Mouse (Mus musculus) B cell, adult 62 days (primary cell): Measurements from ENCODE around the gene Gm609. TPM values are rescaled to one million over a fixed set of nuclear protein-coding genes. Genes with fewer than 3 reads are reported as not detected.

ENCODE experiments used
- total RNA-seq: library from RNA; stranded (reverse); gene quantifications from 4 replicates; pipeline ENCODE4 v1.2.4, GENCODE M21; 2023

The Gm609 gene
- not detected in 4 replicates for total RNA-seq

DNA sequence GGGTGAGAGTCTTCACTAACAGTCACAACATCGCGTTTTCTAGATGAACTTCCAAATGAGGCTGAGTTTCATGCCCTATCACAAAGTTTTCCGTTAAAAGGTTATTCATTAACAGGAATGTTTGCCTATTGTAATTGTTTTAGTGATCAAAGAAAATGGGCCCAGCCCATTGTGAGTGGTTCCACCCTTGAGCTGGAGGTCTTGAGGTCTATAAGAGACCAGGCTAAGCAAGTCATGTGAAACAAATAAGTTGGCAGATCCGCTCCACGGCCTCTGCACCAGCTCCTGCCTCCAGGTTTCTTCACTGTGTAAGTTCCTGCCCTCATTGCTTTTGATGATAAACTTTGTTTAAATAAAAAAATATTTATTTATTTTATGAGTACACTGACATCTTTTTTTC is at the start of gene Gm609:
Gm609 (minus strand) TSS at position 43 of the 400 bp plus-strand sequence.

DNA sequence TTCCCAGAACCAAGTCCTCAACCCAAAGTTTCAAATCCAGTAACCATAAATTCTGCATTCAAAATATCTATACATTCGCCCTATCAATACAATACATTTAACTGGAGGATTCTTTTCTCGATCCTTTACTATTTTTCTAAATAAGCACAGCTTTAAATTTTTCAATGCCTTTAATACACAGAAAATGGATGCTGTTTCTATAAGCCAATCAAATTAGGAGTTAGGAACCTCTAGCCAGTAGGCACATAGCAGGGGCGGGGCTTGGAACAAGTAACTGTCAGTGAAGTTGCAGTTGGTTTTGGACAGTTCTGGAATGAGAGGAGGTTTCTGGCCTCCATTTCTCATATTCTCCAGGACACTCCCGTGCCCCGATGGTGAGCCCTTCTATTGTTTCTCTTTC is 42.2 kb upstream of the Gm609 start, which contains the start of gene Slc9c1:
Slc9c1 (plus strand) TSS at position 301 of the 400 bp plus-strand sequence.

GRCm38 (mm10) chr16:45531950-45532349 is 39.2 kb upstream of the Gm609 start, which contains the start of gene Gm17783:
Gm17783 (minus strand) TSS chr16:45532050.

DNA sequence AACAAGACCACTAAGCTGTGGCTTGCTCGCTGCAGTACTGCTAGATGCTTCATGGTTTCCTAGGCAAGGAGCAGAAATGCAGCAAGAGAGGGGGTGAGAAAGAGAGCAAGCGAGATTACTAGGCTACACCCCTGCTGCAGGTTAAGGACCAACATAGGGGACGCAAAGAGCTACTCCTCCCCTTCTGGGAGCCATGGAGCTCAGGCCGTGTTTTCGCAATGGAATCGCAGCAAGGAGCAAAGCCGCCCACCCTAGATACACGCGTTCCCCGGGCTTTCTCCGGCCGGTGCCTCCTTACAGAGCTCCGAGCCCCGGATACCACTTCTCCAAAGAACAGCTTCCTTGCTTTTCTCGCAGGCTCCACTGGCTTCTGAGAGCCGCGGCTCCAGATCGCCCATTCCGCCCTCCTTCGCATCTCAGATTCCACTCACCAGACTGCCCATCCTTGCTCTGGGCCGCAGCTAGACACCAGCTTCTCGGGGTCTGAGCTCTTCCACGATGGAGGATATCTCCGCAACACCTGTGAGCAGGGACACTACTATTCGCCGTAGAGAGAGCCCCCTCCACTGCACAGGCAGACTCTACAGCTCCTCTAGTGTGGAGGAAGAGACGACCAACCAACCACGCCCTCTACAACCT is 84.2 kb downstream of the Gm609 start, which contains the start of gene Cd200:
Cd200 (minus strand) TSS at position 629 of the 639 bp plus-strand sequence.

Other genes starting within 250 kb of the Gm609 start
- 26.4 to 50.2 TPM (median 38.3 TPM) in 4 replicates for gene Cd200, start 83.9 kb downstream of the Gm609 start, total RNA-seq
- gene Gm17783, start 39.1 kb upstream of the Gm609 start, total RNA-seq, result not detected in 4 replicates
- 0.15 to 0.33 TPM (median 0.32 TPM) in 3 of 4 replicates, not detected in the other for gene Slc9c1, start 42.3 kb upstream of the Gm609 start, total RNA-seq
- 0.17 to 1.3 TPM (median 0.64 TPM) in 3 of 4 replicates, not detected in the other for gene Gcsam, start 117.4 kb upstream of the Gm609 start, total RNA-seq
- not detected in 4 replicates for gene BC016579, start 161.1 kb upstream of the Gm609 start, total RNA-seq
- not detected in 4 replicates for gene Tmprss7, start 200.7 kb upstream of the Gm609 start, total RNA-seq
- not detected in 4 replicates for gene Tagln3, start 231.6 kb upstream of the Gm609 start, total RNA-seq
- 33.4 to 42.4 TPM (median 36.5 TPM) in 4 replicates for gene Abhd10, start 250.0 kb upstream of the Gm609 start, total RNA-seq